Mouse (Mus musculus): ENCODE measurements around the gene Zbtb37.

DNA sequence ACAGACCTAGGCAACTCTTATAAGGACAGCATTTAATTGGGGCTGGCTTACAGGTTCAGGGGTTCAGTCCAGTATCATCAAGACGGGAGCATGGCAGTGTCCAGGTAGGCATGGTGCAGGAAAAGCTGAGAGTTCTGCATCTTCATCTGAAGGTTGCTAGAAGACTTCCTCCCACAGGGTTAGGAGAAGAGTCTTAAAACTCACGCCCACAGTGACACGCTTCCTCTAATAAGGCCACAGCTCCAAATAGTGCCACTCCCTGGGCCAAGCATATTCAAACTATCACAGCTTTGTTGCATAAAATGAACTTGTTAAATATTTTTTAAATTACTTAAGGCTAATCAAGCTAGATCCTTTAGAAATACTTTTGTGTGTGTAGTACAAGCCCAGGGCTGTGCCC, 42.6 kb upstream of the Zbtb37 start:
- no peak for TF ChIP-seq CTCF (IDR thresholded peaks at IDR 0.05; ENCODE audit: low read depth, low read length)
- no peak for TF ChIP-seq POLR2A (IDR thresholded peaks at IDR 0.05; ENCODE audit: borderline replicate concordance, low read depth, low read length)
